Comparison of ENCODE assay signal across 10 mouse cellular contexts in genomic region chr10:21545446-21545845, GRCm38 (mm10). TPM values are rescaled to one million over a fixed set of nuclear protein-coding genes. Genes with fewer than 3 reads are reported as not detected.
DNase-seq lines count a peak whose midpoint lies in the region; ATAC-seq and TF ChIP-seq lines count a peak whose summit lies in the region.
"Had no signal": no experiment of that assay in that cellular context is flagged by ENCODE, and none has a peak within 500 bp of the region (broad histone marks: within the 10 kb centered on the region; RNA-seq: fewer than 3 reads in every experiment).

No protein-coding gene starts in this region.

- 0 out of 2 replicates have a peak overlapping the region, but pooled peaks have one; percentile 20 for H3K27ac ChIP-seq in embryonic facial prominence, embryonic 11.5 days (replicated peaks; ENCODE audit: low read depth, low read length)
- H3K27ac ChIP-seq in embryonic facial prominence, embryonic 10.5 days (replicated peaks): no peak overlapping the region; the same call in 1 of the 2 replicates
- peak overlapping the region; percentile 27; the same call in 1 of the 2 replicates for H3K27ac ChIP-seq in bone marrow macrophage, adult 2 months (ENCODE audit: insufficient read depth, low read depth, low read length)
- peak overlapping the region; percentile 67 for H3K27ac ChIP-seq in heart, postnatal 0 days (ENCODE audit: low read depth)
- no peak overlapping the region for H3K27ac ChIP-seq in liver, postnatal 0 days (ENCODE audit: low read depth)
- no peak overlapping the region for H3K27ac ChIP-seq in midbrain, embryonic 13.5 days

- no peak overlapping the region for H3K4me3 ChIP-seq in embryonic facial prominence, embryonic 11.5 days (ENCODE audit: low read depth, low read length)
- no peak overlapping the region for H3K4me3 ChIP-seq in embryonic facial prominence, embryonic 10.5 days
- no peak overlapping the region for H3K4me3 ChIP-seq in bone marrow macrophage, adult 2 months (ENCODE audit: insufficient read depth, low read length)
- H3K4me3 ChIP-seq in heart, postnatal 0 days (ENCODE audit: low read depth, low read length): no peak overlapping the region
- no peak overlapping the region for H3K4me3 ChIP-seq in liver, postnatal 0 days (ENCODE audit: low read depth, low read length)
- H3K4me3 ChIP-seq in midbrain, embryonic 13.5 days (replicated peaks): no peak overlapping the region
- H3K4me3 ChIP-seq: megakaryocyte, embryonic 14.5 days had no signal

- TF ChIP-seq CTCF in bone marrow macrophage, adult 2 months (IDR thresholded peaks at IDR 0.05; ENCODE audit: low read depth, low read length): no peak
- TF ChIP-seq CTCF in heart, postnatal 0 days (IDR thresholded peaks at IDR 0.05; ENCODE audit: low read depth): no peak
- TF ChIP-seq CTCF in liver, postnatal 0 days (IDR thresholded peaks at IDR 0.05; ENCODE audit: low read depth): no peak

- peak; percentile 93 for TF ChIP-seq EP300 in heart, postnatal 0 days (IDR thresholded peaks at IDR 0.05; ENCODE audit: low read depth)
- TF ChIP-seq EP300 in liver, postnatal 0 days (IDR thresholded peaks at IDR 0.05; ENCODE audit: low read depth): peak; percentile 40; the same call in 1 of the 2 replicates

- H3K4me1 ChIP-seq in embryonic facial prominence, embryonic 11.5 days (ENCODE audit: control insufficient read depth, insufficient read depth, low read length): no peaks in the 10 kb centered on the region
- peaks cover 11% of the 10 kb centered on the region for H3K4me1 ChIP-seq in embryonic facial prominence, embryonic 10.5 days
- peaks cover 14% of the 10 kb centered on the region for H3K4me1 ChIP-seq in bone marrow macrophage, adult 2 months (ENCODE audit: control insufficient read depth, insufficient read depth, low read length)
- no peaks in the 10 kb centered on the region; the same call in 1 of the 2 replicates for H3K4me1 ChIP-seq in heart, postnatal 0 days (ENCODE audit: control insufficient read depth, insufficient read depth)
- H3K4me1 ChIP-seq in liver, postnatal 0 days (ENCODE audit: insufficient read depth): no peaks in the 10 kb centered on the region
- H3K4me1 ChIP-seq in midbrain, embryonic 13.5 days (replicated peaks): 0 out of 2 replicates have a peak, but pooled peaks cover 9% of the 10 kb centered on the region

- no peak for ATAC-seq in embryonic facial prominence, embryonic 11.5 days (replicated peaks; ENCODE audit: insufficient number of reproducible peaks, low FRiP score, low TSS enrichment, low read depth)
- ATAC-seq in heart, postnatal 0 days (ENCODE audit: insufficient read depth, low read depth): peak; percentile 76
- ATAC-seq in liver, postnatal 0 days: 0 out of 2 replicates have a peak, but pooled peaks have one; percentile 33
- no peak for ATAC-seq in midbrain, embryonic 13.5 days

- 33% methylated on average over 6 of the region's 6 CpGs for WGBS in embryonic facial prominence, embryonic 11.5 days
- 50% methylated on average over 6 of the region's 6 CpGs for WGBS in embryonic facial prominence, embryonic 10.5 days
- WGBS in heart, postnatal 0 days: 39% methylated on average over 6 of the region's 6 CpGs
- WGBS in liver, postnatal 0 days (ENCODE audit: insufficient replicate concordance): 24% methylated on average over 6 of the region's 6 CpGs
- WGBS in midbrain, embryonic 13.5 days: 41% methylated on average over 6 of the region's 6 CpGs

- H3K4me2 ChIP-seq in embryonic facial prominence, embryonic 11.5 days (ENCODE audit: low read depth, low read length): no peak overlapping the region
- H3K4me2 ChIP-seq in heart, postnatal 0 days (ENCODE audit: low read depth, low read length): no peak overlapping the region
- no peak overlapping the region for H3K4me2 ChIP-seq in liver, postnatal 0 days (ENCODE audit: low read depth, low read length)
- H3K4me2 ChIP-seq in midbrain, embryonic 13.5 days (replicated peaks): no peak overlapping the region

- no peaks in the 10 kb centered on the region for H3K27me3 ChIP-seq in embryonic facial prominence, embryonic 11.5 days (ENCODE audit: control insufficient read depth, insufficient read depth, low read length)
- no peaks in the 10 kb centered on the region for H3K27me3 ChIP-seq in embryonic facial prominence, embryonic 10.5 days (replicated peaks; ENCODE audit: low read depth, poor library complexity, severe bottlenecking)
- no peaks in the 10 kb centered on the region for H3K27me3 ChIP-seq in heart, postnatal 0 days (ENCODE audit: control insufficient read depth, insufficient read depth, low read length)
- no peaks in the 10 kb centered on the region for H3K27me3 ChIP-seq in liver, postnatal 0 days (ENCODE audit: insufficient read depth, low read length)
- no peaks in the 10 kb centered on the region for H3K27me3 ChIP-seq in midbrain, embryonic 13.5 days

- no peaks in the 10 kb centered on the region for H3K36me3 ChIP-seq in embryonic facial prominence, embryonic 11.5 days (replicated peaks; ENCODE audit: control insufficient read depth, insufficient read depth, low read depth, low read length)
- H3K36me3 ChIP-seq in embryonic facial prominence, embryonic 10.5 days (replicated peaks): no peaks in the 10 kb centered on the region
- no peaks in the 10 kb centered on the region for H3K36me3 ChIP-seq in heart, postnatal 0 days (replicated peaks; ENCODE audit: control insufficient read depth, insufficient read depth, low read length)
- H3K36me3 ChIP-seq in liver, postnatal 0 days (replicated peaks; ENCODE audit: insufficient read depth, low read length): no peaks in the 10 kb centered on the region
- no peaks in the 10 kb centered on the region for H3K36me3 ChIP-seq in midbrain, embryonic 13.5 days

- H3K9me3 ChIP-seq in embryonic facial prominence, embryonic 11.5 days (replicated peaks; ENCODE audit: control insufficient read depth, low read length): no peaks in the 10 kb centered on the region
- H3K9me3 ChIP-seq in embryonic facial prominence, embryonic 10.5 days: no peaks in the 10 kb centered on the region
- H3K9me3 ChIP-seq in heart, postnatal 0 days (replicated peaks; ENCODE audit: control insufficient read depth, low read length): no peaks in the 10 kb centered on the region
- H3K9me3 ChIP-seq in liver, postnatal 0 days (ENCODE audit: low read length): no peaks in the 10 kb centered on the region
- H3K9me3 ChIP-seq in midbrain, embryonic 13.5 days: no peaks in the 10 kb centered on the region
- H3K9me3 ChIP-seq: megakaryocyte, embryonic 14.5 days had no signal

- DNase-seq in embryonic facial prominence, embryonic 11.5 days (ENCODE audit: low spot score): no peak
- DNase-seq in embryonic facial prominence, embryonic 10.5 days (ENCODE audit: low spot score): no peak
- peak; percentile 55 for DNase-seq in heart, postnatal 0 days (ENCODE audit: low spot score)
- DNase-seq in liver, postnatal 0 days: no peak
- DNase-seq in right cerebral cortex, postnatal 10 days (ENCODE audit: low spot score in 2 of 2): no peak
- no peak for DNase-seq in gastrocnemius, postnatal 4 days (ENCODE audit: low spot score in 2 of 2)
- DNase-seq: layer of hippocampus, postnatal 36 days had no signal

- H3K9ac ChIP-seq in embryonic facial prominence, embryonic 11.5 days (replicated peaks; ENCODE audit: low read length): no peak overlapping the region
- no peak overlapping the region for H3K9ac ChIP-seq in heart, postnatal 0 days (replicated peaks; ENCODE audit: low read depth, low read length)
- H3K9ac ChIP-seq in liver, postnatal 0 days (replicated peaks): no peak overlapping the region
- no peak overlapping the region for H3K9ac ChIP-seq in midbrain, embryonic 13.5 days (replicated peaks)

- no peak for TF ChIP-seq POLR2A in bone marrow macrophage, adult 2 months (IDR thresholded peaks at IDR 0.05; ENCODE audit: borderline replicate concordance, low read depth, low read length)

RNA-seq across cellular contexts. Expression of gene 1700020N01Rik, which starts 47.5 kb away (rescaled TPM):
- polyA plus RNA-seq in embryonic facial prominence, embryonic 11.5 days (2014; fragmentation: Nextera tagmentation; extraction: Ambion mirVana): not detected in 2 replicates
- not detected in 2 replicates for polyA plus RNA-seq in embryonic facial prominence, embryonic 10.5 days (2016; fragmentation: Nextera tagmentation; extraction: Ambion mirVana)
- not detected in 2 replicates for polyA plus RNA-seq in bone marrow macrophage, adult 2 months (2012; ENCODE audit: insufficient read depth, insufficient read length, missing spikeins)
- total RNA-seq in heart, postnatal 0 days (2014; rRNA removed; ENCODE audit: low replicate concordance): not detected in 2 replicates
- polyA plus RNA-seq in heart, postnatal 0 days (2015; fragmentation: Nextera tagmentation; extraction: Ambion mirVana): not detected in 2 replicates
- polyA plus RNA-seq in liver, postnatal 0 days (2015; fragmentation: Nextera tagmentation; extraction: Ambion mirVana): 0.09 TPM in 1 of 2 replicates, not detected in the other
- not detected for total RNA-seq in gastrocnemius, postnatal 4 days (2021)
- polyA plus RNA-seq in midbrain, embryonic 13.5 days (2015; fragmentation: Nextera tagmentation; extraction: Ambion mirVana): not detected in 2 replicates
- total RNA-seq: layer of hippocampus, postnatal 36 days had no signal

Comparison
In these comparisons a context has a peak if more than half of its experiments do, and no peak if none do; other contexts are left out.
1. H3K27ac ChIP-seq: peak in embryonic facial prominence, embryonic 11.5 days (single experiment), bone marrow macrophage, adult 2 months (single experiment) and heart, postnatal 0 days (single experiment); none in embryonic facial prominence, embryonic 10.5 days (single experiment), liver, postnatal 0 days (single experiment) and midbrain, embryonic 13.5 days (single experiment).
2. ATAC-seq: peak in heart, postnatal 0 days (single experiment) and liver, postnatal 0 days (single experiment); none in embryonic facial prominence, embryonic 11.5 days (single experiment) and midbrain, embryonic 13.5 days (single experiment).